Mouse (Mus musculus): ENCODE measurements around the gene Mtx1. TPM values are rescaled to one million over a fixed set of nuclear protein-coding genes. Genes with fewer than 3 reads are reported as not detected.

Gene Mtx1
- polyA plus RNA-seq (2012; rRNA removed): 150 and 153 TPM in 2 replicates

- no peak for DNase-seq (ENCODE audit: low read depth)
Measured at GRCm38 (mm10) chr3:89226900-89227299, at the start of gene Mtx1. Mtx1 (minus strand) TSS chr3:89227088.

GRCm38 (mm10) chr3:89276061-89276460 is 49.2 kb upstream of the Mtx1 start:
- no peak for DNase-seq (ENCODE audit: low read depth)

GRCm38 (mm10) chr3:89271760-89272159 is 44.9 kb upstream of the Mtx1 start:
- no peak for DNase-seq (ENCODE audit: low read depth)

GRCm38 (mm10) chr3:89270891-89271290 is 44.0 kb upstream of the Mtx1 start:
- DNase-seq (ENCODE audit: low read depth): peak; percentile 86

- no peak for DNase-seq (ENCODE audit: low read depth)
Measured at GRCm38 (mm10) chr3:89270051-89270755, 43.3 kb upstream of the Mtx1 start, which contains the start of gene Slc50a1. Slc50a1 (minus strand) TSS chr3:89270570.

GRCm38 (mm10) chr3:89268916-89269315 is 42.0 kb upstream of the Mtx1 start:
- DNase-seq (ENCODE audit: low read depth): no peak

- peak; percentile 27 for DNase-seq (ENCODE audit: low read depth)
Measured at GRCm38 (mm10) chr3:89266439-89266893, 39.6 kb upstream of the Mtx1 start.

GRCm38 (mm10) chr3:89262417-89262816 is 35.5 kb upstream of the Mtx1 start:
- DNase-seq (ENCODE audit: low read depth): no peak

- no peak for DNase-seq (ENCODE audit: low read depth)
Measured at GRCm38 (mm10) chr3:89260211-89260610, 33.3 kb upstream of the Mtx1 start.

- DNase-seq (ENCODE audit: low read depth): no peak
Measured at GRCm38 (mm10) chr3:89259076-89259475, 32.2 kb upstream of the Mtx1 start, which contains the start of gene Dpm3. Dpm3 (plus strand) TSS chr3:89259358.

GRCm38 (mm10) chr3:89256177-89256576 is 29.3 kb upstream of the Mtx1 start:
- no peak for DNase-seq (ENCODE audit: low read depth)

GRCm38 (mm10) chr3:89254994-89255393 is 28.1 kb upstream of the Mtx1 start:
- no peak for DNase-seq (ENCODE audit: low read depth)

GRCm38 (mm10) chr3:89251365-89251895 is 24.5 kb upstream of the Mtx1 start:
- no peak for DNase-seq (ENCODE audit: low read depth)

- no peak for DNase-seq (ENCODE audit: low read depth)
Measured at GRCm38 (mm10) chr3:89250435-89251040, 23.6 kb upstream of the Mtx1 start.

GRCm38 (mm10) chr3:89247466-89247865 is 20.6 kb upstream of the Mtx1 start:
- no peak for DNase-seq (ENCODE audit: low read depth)

- no peak for DNase-seq (ENCODE audit: low read depth)
Measured at GRCm38 (mm10) chr3:89246261-89247100, 19.6 kb upstream of the Mtx1 start, which contains the start of gene Trim46. Trim46 (minus strand) TSS chr3:89246309.

GRCm38 (mm10) chr3:89245688-89246171 is 18.8 kb upstream of the Mtx1 start, which contains the start of gene Krtcap2:
Krtcap2 (plus strand) TSS chr3:89245966.
- no peak for DNase-seq (ENCODE audit: low read depth)

GRCm38 (mm10) chr3:89244982-89245687 is 18.2 kb upstream of the Mtx1 start:
- no peak for DNase-seq (ENCODE audit: low read depth)

GRCm38 (mm10) chr3:89244158-89244981 is 17.5 kb upstream of the Mtx1 start:
- DNase-seq (ENCODE audit: low read depth): no peak

GRCm38 (mm10) chr3:89243609-89244008 is 16.7 kb upstream of the Mtx1 start:
- no peak for DNase-seq (ENCODE audit: low read depth)

Measured in gonadal fat pad, adult 2 months (tissue).